Mouse (Mus musculus) lung, embryonic 14.5 days (tissue): ENCODE results near the gene Klf1. TPM values are rescaled to one million over a fixed set of nuclear protein-coding genes. Genes with fewer than 3 reads are reported as not detected.

Experiments used
- ATAC-seq: fragments of 200-750 bp; cut with Nextera tagmentation; 2 replicates; pipeline ENCODE4 v1.8.0; 2017; ENCODE audit warnings: mild to moderate bottlenecking, moderate TSS enrichment, moderate library complexity; ENCODE audit not compliant: insufficient read depth
- DNase-seq: peaks from one replicate; pipeline ENCODE4 v3.0.0-alpha.2; 2015
- H3K27ac ChIP-seq: fragments of 300-500 bp; sonication (generic); 2 replicates; pipeline ENCODE4 v1.5.1; 2014; ENCODE audit warnings: low read depth, mild to moderate bottlenecking, moderate library complexity
- H3K27me3 ChIP-seq: fragments of 300-500 bp; sonication (generic); 2 replicates; pipeline ENCODE4 v1.6.1; 2014; ENCODE audit warnings: low read length, control low read depth; ENCODE audit not compliant: insufficient read depth
- H3K36me3 ChIP-seq: fragments of 300-500 bp; sonication (generic); 2 replicates; pipeline ENCODE4 v1.6.1; 2014; ENCODE audit warnings: control low read depth; ENCODE audit not compliant: insufficient read depth
- H3K4me1 ChIP-seq: fragments of 300-500 bp; sonication (generic); 2 replicates; pipeline ENCODE4 v1.6.1; 2014; ENCODE audit warnings: antibody characterized with exemption, control low read depth; ENCODE audit not compliant: insufficient read depth
- H3K4me2 ChIP-seq: fragments of 300-500 bp; sonication (generic); 2 replicates; pipeline ENCODE4 v1.6.1; 2014; ENCODE audit warnings: mild to moderate bottlenecking
- H3K4me3 ChIP-seq: fragments of 300-500 bp; sonication (generic); 2 replicates; pipeline ENCODE4 v1.5.1; 2014; ENCODE audit warnings: low read depth, low read length
- H3K9ac ChIP-seq: fragments of 300-500 bp; sonication (generic); 2 replicates; pipeline ENCODE4 v1.6.1; 2014
- H3K9me3 ChIP-seq: fragments of 300-500 bp; sonication (generic); 2 replicates; pipeline ENCODE4 v1.6.1; 2016; ENCODE audit warnings: low read depth, low read length, control low read depth
- CTCF ChIP-seq: IDR thresholded peaks from 2 replicates; pipeline ENCODE4 v1.5.1; 2016; ENCODE audit warnings: antibody characterized with exemption, low read depth
- WGBS: fragments of 180-500 bp; shearing (Covaris S2); extraction: QIAGEN DNeasy Blood & Tissue Kit; methylation state at CpG from one replicate; pipeline ENCODE4 v1.1.7; 2014; 5-methylcytosine and 5-hydroxymethylcytosine counted together
- polyA plus RNA-seq: library from polyadenylated mRNA; unstranded; fragments of >200 nt; fragmentation: Nextera tagmentation; extraction: Ambion mirVana; gene quantifications from 2 replicates; pipeline ENCODE4 v1.2.1, GENCODE M21; 2014

Klf1 gene
- polyA plus RNA-seq, 1 experiment from 2014 or later, result 1.9 TPM

DNA sequence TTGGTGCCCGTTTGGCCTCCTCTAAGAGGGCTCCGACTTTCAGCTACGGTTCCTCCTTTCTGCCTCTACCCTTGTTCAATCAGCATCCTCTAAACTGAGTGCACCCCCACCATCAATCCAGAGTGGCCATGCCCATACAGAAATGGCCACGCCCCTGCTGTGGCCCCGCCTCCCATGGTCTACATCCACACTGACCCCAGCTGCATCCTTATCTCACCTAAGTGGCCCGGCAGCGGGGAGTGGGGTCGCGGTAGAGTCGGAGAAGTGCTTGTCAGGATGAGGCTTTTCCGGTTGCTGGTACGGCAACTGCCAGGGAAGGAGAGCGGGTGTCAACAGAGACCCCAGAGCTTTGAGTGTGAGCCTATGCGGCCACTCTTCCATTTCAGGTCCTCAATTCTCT, 33.8 kb downstream of the Klf1 start:
- H3K9me3 ChIP-seq, result no peaks in the 10 kb centered on the region
- H3K4me3 ChIP-seq, result no peak overlapping the region
- DNase-seq (no peak), ATAC-seq (no peak)
- H3K27me3 ChIP-seq, result peaks cover 56% of the 10 kb centered on the region
- H3K36me3 ChIP-seq, result no peaks in the 10 kb centered on the region
- no peak overlapping the region for H3K9ac ChIP-seq
- H3K27ac ChIP-seq, result no peak overlapping the region
- no peak for TF ChIP-seq CTCF
- H3K4me2 ChIP-seq, result no peak overlapping the region
- no peaks in the 10 kb centered on the region for H3K4me1 ChIP-seq
- WGBS, result 6% methylated on average over 14 of the region's 14 CpGs

DNA sequence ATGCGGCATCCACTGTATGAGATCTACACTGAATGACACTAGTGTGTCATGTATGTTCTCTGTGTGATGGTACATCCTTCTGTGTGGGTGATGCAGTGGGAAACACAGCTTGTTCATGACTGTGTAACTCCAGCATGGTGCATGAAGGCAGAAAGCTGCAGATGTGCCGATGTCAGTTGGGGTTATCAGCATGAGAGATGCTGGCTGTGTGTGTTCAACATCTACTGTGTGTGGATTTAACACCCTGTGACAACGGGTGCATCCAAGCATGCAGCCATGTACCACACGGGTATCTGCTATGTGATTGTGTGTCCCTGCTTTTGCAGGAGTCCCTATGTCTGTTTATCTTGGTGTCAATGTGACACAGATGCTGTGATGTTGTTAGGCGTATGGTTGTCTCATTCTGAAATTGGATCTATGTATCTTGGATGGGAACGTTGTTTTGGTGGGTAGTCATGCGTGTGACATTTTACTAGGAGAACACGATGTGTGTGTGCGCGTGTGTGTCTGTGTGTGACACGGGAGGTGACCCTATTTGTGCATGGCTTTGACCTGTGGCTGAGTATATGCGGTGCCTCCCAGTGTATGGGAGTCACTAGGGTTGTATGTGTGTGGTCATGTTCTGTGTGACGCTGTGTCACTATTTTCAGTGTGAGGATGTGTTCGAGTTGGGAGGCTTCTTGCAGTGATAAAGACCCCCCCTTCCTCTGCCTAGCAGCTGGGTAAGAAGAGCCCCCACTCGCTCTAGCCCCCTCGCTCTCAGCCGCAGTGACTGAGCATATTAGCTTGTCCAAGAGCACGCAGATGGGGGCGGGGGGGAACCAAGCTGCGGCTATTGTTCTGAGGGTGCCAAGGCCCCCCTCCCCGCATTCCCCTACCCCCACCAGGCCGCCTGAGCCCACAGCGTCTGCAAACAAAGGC, 34.6 kb downstream of the Klf1 start:
- peaks cover 52% of the 10 kb centered on the region for H3K27me3 ChIP-seq
- peak overlapping the region; percentile 71 for H3K4me2 ChIP-seq
- no peaks in the 10 kb centered on the region for H3K36me3 ChIP-seq
- no peaks in the 10 kb centered on the region for H3K9me3 ChIP-seq
- TF ChIP-seq CTCF, result no peak
- H3K9ac ChIP-seq, result no peak overlapping the region
- whole genome bisulfite sequencing, result 24% methylated on average over 23 of the region's 23 CpGs
- H3K4me3 ChIP-seq, result peak overlapping the region; percentile 37
- ATAC-seq, result no peak
- DNase-seq, result no peak
- no peaks in the 10 kb centered on the region for H3K4me1 ChIP-seq
- H3K27ac ChIP-seq, result no peak overlapping the region

DNA sequence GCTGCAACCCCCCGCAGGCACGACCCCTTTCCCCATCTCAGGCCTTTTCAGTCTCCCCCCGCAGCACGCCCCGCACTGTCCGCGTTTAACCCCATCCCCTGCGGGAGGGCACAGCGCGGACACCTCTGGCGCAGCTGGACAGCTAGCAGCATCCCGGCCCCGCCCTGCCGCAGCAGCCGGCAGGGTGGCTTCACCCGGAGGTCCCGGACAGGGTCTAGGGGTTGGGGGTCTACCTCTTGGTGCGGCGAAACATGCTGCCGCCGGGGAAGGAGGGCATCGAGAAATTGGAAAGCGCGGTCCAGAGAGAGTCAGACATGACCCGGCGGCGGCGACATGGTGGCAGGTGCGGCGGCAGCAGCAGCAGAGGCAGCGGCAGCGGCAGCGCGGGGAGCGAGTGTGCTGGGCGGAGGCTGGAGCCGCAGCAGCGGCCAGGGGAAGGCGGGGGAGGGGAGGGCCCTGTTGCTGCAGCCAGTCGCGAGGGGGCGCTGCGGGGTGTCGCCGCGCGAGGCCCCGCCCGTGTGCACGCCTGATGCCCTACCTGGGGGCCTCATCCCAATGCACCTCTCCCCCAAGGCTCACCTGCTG, 35.3 kb downstream of the Klf1 start, which contains the start of gene Mast1:
Mast1 (minus strand) TSS at position 398 of the 585 bp plus-strand sequence.
- TF ChIP-seq CTCF, result 0 out of 2 replicates have a peak, but pooled peaks have one; percentile 18
- Histone ChIP-seq H3K27me3 (peaks cover 52% of the 10 kb centered on the region), H3K9ac (peak within 1 kb of the TSS; percentile 38; the same call in 1 of the 2 replicates), H3K9me3 (no peaks in the 10 kb centered on the region), H3K36me3 (no peaks in the 10 kb centered on the region), H3K4me3 (peak within 1 kb of the TSS; percentile 37), H3K4me1 (no peaks in the 10 kb centered on the region), H3K27ac (no peak within 1 kb of the TSS), H3K4me2 (peak within 1 kb of the TSS; percentile 71)
- peak; percentile 49; the same call in 1 of the 2 replicates for ATAC-seq
- WGBS, result under 1% methylated on average over 50 of the region's 50 CpGs
- peak; percentile 58 for DNase-seq

DNA sequence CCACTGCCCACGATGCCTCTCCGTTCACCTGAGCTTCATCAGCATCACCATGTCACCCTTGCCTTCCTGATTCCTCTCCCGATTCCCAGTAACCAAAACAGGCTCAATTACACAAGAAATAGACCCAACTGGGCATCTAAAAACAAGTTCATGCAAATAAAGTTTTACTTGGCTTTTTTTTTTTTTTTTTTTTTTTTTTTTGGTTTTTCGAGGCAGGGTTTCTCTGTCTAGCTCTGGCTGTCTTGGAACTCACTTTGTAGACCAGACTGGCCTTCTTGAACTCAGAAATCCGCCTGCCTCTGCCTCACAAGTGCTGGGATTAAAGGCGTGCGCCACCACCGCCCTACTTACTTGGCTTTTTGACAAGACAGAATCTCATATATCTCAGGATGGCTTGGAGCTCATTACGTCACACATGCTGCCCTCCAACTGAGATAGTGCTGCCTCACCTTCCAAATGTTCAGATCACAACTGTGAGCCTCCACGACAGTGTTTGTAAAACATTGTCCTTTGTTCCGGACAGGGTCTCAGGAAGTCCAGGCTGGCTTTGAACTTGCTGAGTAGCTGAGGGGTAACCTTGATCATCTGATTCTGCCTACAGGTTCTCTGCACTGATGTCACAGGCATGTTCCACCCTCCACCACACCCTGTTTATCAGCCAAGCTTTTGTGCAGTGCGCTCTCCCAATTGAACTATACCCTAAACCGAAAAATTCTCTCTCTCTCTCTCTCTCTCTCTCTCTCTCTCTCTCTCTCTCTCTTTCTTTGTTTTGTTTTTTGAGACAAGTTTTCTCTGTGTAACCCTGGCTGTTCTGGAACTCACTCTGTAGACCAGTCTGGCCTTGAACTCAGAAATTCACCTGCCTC, 36.1 kb downstream of the Klf1 start:
- H3K4me3 ChIP-seq, result 0 out of 2 replicates have a peak overlapping the region, but pooled peaks have one; percentile 37
- H3K36me3 ChIP-seq, result no peaks in the 10 kb centered on the region
- TF ChIP-seq CTCF, result no peak
- H3K27ac ChIP-seq, result no peak overlapping the region
- H3K9me3 ChIP-seq, result no peaks in the 10 kb centered on the region
- H3K9ac ChIP-seq, result no peak overlapping the region
- WGBS, result 58% methylated on average over 13 of the region's 13 CpGs
- no peak for ATAC-seq
- H3K27me3 ChIP-seq, result peaks cover 52% of the 10 kb centered on the region
- no peaks in the 10 kb centered on the region for H3K4me1 ChIP-seq
- peak overlapping the region; percentile 71 for H3K4me2 ChIP-seq
- no peak for DNase-seq

DNA sequence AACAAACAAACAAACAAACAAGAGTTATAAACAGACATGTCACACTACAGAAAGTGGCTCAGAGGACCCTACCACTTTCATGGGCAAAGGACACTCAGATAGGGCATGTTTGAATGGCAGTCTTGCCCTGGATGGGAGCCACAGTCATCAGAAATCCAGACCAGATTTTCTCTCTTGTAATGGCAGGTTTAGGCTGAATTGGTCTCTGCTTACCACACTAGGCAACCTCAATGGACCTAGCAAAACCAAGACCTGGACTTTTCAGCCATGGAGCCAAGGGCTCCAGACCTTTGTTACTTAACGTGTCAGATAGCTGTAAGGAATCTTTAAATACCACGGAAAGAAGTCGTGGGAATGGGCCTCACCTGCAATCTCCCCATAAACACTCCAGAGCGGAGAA, 42.0 kb downstream of the Klf1 start:
- no peaks in the 10 kb centered on the region for H3K36me3 ChIP-seq
- H3K9ac ChIP-seq, result no peak overlapping the region
- no peak for TF ChIP-seq CTCF
- no peaks in the 10 kb centered on the region for H3K9me3 ChIP-seq
- no peak overlapping the region for H3K4me2 ChIP-seq
- 17% methylated on average over 4 of the region's 4 CpGs for WGBS
- peaks cover 41% of the 10 kb centered on the region for H3K27me3 ChIP-seq
- DNase-seq (no peak), ATAC-seq (no peak)
- no peaks in the 10 kb centered on the region for H3K4me1 ChIP-seq
- H3K4me3 ChIP-seq, result no peak overlapping the region
- no peak overlapping the region for H3K27ac ChIP-seq

DNA sequence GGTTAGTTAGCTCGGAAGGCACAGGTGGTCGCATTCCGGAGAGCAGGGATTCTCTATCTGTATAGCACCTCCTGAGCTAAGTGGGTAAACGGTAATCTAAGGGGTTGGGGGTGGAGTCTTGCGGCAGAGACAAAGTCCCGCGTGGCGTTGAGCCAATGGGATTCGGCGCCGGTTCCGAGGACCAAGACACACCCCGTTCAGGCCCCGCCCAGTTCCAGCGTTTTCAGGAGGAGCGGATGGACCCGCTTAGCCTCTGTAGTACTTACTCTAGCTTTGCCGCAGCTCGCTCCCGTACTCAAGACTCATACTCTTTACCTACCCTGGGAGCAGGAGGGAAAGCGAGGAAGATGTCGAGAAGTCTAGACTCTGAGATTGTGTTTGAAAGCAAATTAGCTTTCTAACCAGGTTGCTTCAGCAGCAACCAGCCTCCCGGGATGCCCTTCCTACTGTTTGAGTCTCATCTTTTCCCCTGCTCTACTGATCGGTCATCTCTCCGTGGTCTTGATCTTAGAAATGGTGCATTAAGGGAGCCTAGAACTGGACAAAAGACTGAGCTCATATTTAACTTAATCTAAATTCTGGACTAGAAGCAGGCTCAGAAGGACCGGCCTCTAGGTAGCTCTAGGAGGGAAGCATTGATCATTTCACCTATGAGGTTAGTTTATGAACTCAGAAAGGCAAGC, 42.9 kb downstream of the Klf1 start:
- ATAC-seq, result peak; percentile 35; the same call in 1 of the 2 replicates

More for the DNA sequence above, 42.9 kb downstream of the Klf1 start:
- Histone ChIP-seq H3K9me3 (no peaks in the 10 kb centered on the region), H3K27me3 (peaks cover 41% of the 10 kb centered on the region), H3K36me3 (no peaks in the 10 kb centered on the region), H3K4me1 (no peaks in the 10 kb centered on the region), H3K27ac (no peak overlapping the region), H3K4me2 (peak overlapping the region; percentile 23; the same call in 1 of the 2 replicates), H3K4me3 (peak overlapping the region; percentile 17; the same call in 1 of the 2 replicates), H3K9ac (no peak overlapping the region)
- DNase-seq, result peak; percentile 70
- 2% methylated on average over 26 of the region's 26 CpGs for WGBS
- TF ChIP-seq CTCF, result no peak
